Mouse (Mus musculus): ENCODE measurements around the gene Lgmn.

The Lgmn gene

DNA sequence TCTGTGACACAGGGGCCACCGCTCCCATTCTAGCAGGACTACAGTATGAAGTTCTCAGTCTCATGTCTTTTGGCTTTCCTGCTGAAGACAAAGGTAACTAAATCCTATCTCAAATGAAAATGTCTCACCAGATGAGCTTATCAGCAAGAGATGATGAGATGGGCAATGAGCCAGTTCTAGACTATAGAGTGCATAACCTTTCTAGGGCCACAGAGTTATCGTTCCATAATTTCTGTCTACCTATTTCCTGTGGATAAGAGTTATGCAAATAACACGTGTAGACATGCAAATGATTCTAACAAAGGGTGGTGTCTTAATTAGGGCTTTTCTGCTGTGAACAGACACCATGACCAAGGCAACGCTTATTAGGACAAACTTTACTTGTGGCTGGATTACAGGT is 5.5 kb downstream of the Lgmn start:
- WGBS: 79% methylated on average over 4 of the region's 4 CpGs

DNA sequence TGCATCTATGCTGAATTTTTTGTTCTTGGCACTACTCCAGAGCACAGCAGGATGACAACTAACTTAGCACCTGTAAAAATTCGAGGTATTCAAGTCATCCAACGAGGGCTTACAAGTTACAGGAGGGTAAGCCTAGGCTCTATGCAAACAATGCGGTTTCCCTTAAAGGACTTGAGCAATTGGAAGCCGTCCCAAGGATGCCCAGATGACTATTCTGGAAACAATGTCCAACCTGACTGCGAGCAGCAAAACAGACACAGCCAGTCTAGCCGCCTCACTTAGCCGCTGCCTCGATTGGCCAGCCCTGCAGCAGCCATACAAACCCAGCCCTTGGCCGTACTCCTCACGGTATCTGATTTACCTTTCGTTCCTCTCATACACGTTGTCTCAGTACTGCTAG is 7.4 kb downstream of the Lgmn start:
- 66% methylated on average over 12 of the region's 12 CpGs for WGBS

DNA sequence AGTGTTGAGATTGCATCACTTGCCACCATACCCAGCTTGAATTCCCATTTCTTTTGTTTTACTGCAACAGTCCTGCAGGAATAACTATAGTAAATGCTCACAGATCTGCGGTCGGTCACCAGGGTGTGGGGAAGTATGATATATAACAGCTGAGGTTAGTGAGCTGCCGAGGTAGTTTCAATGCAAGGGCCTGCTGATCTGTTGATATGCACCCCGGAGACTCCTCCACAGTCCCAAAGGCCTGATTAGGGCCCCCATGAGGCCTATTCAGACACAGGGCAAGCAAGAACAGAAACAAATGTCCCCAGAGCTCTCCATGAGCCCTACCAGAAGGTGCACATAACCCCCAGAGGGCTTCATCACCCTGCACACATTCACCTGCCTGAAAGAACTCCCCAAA is 9.4 kb downstream of the Lgmn start:
- WGBS: 89% methylated on average over 4 of the region's 4 CpGs

DNA sequence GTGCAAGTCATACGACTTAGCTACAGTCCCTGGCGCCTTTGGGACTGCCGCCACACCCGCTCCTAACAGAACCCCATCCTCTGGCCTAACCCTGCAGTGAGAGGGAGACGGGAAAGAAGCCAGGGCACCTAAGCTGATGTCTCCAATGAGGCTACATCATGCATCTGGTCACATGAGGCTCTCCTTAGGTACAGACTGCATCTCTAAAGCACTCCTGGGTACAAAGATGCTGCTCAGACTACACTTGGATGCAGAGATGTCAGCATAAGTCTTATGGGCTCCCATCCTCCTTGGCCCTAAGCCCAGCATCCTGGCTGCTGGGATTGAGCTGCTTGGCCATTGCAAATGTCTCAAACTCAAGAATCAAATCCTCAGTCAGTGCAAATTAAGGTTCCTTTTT is 10.0 kb downstream of the Lgmn start:
- 84% methylated on average over 5 of the region's 5 CpGs for WGBS

DNA sequence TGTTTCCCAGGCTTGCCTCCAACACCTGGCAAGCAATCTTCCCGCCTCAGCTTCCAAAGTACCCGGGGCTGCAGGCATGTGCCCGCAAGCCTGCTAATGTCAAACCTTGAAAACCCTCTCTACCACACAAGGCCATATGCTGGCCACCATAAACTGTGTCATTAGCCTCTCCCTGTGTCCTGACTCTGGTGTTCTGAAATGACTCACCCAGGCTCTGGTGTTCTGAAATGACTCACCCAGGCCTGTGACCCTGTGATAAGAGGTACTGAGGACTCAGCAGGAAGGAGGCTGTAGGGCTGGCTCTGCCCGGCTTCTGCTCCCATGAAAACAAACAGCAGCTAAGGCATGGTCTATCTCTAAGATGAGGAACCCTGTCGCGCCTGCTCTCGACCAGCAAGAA is 13.3 kb downstream of the Lgmn start:
- WGBS: 92% methylated on average over 7 of the region's 7 CpGs

DNA sequence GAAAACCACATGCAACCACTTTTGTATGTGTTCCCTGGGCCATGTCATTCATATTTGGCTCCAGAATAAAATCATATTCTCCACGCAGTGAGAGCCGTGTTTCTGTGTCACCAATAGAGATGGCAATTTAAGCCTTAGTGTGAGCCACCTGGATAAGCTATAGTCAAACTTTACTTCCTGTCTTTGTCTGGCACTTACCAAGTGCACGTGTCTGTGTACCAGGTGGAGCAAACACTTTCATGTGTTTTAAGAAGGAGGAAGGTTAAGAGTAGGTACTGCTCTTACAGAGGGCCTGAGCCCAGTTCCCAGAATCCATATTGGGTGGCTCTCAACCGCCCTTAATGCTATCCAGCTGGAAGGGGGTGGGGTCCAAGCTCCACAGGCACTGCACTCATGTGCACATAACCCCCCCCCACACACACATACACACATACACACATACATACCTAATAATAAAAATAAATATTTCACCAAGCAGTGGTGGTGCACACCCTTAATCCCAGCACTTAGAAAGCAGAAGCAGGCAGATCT is 14.5 kb downstream of the Lgmn start:
- 79% methylated on average over 4 of the region's 4 CpGs for WGBS

DNA sequence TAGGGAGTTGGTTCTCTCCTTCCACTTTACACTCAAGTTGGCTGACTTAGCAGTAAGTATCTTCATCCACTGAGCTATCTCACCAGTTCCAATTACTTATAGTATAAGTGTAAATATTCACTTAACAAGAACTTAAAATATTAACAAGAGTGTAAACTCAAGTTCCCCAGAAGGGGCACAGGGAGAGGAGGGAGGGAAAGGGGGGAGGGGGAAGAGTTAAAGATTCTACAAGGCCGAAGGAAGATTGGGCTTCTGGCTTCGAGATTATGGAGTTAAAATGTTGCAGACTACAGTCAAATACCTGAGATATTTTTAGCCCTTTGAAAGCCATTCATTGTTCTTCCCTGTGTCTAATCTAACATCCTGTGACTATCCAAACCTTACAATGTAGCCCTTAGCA is 15.2 kb downstream of the Lgmn start:
- 51% methylated on average over 2 of the region's 2 CpGs for WGBS

DNA sequence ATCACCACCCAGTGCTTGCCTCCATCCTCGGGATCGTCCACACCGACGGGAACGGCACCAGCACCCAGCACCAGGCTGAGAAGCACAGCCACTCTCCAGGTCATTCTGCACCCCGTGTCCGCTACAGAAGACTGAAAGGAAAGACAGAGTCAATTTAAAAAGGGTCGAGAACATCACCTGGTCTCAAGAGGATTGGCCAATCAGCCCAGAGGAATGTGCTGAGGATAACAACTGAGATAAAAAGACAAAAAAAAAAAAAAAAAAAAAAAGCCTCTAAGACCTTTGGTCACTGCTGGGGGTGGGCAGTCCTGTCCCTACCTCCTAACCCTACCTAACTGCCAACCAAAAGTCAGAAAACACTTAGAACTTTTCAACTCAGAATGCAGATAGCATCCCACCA is 16.0 kb downstream of the Lgmn start:
- WGBS: 96% methylated on average over 8 of the region's 8 CpGs

DNA sequence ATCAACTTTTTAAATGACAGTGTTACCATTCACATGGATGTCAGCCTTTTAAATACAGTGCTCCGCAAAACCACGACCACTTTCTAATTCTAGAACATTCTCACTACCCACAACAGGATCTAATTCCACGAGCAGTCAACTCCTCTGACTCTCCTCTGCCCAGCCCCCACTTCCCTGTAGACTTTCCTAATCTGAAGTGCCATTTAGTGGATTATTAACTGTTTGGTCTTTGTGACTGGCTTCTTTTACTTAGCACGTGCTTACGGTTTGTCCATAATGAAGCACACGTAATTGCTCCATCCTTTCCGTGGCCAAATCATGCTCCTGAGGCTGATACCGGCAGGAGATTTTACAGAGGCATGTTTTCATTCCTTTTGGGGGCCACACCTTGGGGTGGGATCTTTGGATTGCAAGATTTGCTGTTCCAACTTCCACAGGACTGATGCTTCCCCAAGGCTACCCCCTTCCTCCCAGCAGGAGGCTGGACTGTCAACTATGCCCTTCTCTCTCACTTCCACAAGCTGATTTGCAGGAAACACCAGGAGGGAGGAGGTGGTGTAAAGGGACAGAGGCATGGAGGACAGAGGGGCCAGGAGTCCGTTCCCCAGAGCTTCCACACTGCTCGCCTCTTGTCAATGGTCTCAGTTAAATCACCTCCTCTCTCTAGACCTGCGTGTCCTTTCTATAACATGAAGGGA is 16.8 kb downstream of the Lgmn start:
- 80% methylated on average over 11 of the region's 11 CpGs for WGBS

DNA sequence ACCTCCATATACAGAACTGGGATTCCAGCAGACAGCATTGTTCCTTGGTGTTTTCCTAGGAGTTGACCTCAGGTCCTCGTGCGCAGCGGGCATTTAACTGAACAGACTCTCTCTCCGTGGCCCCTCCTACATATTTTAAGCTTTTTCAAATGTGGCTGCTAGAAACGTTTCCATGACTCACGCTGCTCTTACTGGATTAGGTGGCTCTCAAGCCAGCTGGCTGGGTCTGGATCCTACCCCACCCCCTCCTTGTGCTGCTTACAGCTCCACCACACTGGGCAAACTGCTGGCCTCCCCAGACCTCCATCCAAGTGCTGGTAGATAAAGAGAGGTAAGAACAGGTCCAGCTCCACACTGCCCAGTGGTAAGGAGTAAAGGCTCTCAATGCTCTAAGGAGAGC is 17.5 kb downstream of the Lgmn start:
- 37% methylated on average over 6 of the region's 6 CpGs for WGBS

DNA sequence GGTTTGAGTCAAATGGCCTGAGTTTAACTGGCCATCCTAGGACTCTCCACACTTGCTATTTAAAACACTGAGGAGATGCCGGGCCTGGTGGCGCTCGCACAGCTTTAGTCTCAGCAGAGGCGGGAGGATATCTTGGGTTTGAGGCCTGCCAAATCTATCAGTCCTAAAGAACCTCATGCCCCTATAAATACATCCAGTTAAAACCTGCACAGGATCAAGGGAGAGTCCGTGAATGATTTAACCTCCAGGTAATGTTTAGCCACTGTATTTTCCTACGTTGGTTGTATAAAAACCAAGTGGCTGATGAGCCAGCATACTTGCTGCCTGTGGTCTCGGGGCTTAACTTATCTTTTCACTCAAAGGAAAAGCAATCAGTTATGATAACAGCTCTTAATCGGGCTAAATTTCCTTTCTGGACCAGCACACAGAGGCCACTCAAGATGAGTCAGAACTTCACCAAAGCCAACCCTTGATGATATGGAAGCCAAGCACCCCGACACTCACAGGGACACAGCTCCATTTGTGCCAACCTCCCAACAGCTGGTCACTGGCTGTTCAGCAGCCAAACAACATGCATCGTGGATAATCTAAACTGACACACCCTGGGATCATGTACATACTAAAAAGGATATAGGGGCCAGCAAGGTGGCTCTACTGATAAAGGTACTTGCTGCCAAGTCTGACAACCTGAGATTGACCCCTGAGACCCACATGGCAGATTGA is 19.3 kb downstream of the Lgmn start:
- WGBS: 59% methylated on average over 10 of the region's 10 CpGs

DNA sequence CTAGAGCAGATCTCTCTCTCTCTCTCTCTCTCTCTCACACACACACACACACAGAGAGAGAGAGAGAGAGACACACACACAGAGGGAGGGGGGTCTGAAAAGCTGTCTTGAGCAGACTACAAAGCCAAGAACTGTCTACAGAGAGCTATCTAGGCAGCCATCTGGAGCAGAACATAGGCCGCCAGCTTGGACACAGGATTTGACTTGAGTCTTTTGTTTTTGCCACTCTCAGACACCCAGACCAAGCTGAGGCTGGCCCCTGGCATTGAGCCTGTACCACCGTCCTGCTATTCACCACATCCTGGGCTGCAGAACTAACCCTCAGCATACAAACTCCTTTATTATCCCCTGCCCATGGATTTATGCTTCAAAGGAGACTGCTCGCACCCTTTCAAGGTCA is 20.1 kb downstream of the Lgmn start:
- WGBS: 35% methylated on average over 3 of the region's 3 CpGs

DNA sequence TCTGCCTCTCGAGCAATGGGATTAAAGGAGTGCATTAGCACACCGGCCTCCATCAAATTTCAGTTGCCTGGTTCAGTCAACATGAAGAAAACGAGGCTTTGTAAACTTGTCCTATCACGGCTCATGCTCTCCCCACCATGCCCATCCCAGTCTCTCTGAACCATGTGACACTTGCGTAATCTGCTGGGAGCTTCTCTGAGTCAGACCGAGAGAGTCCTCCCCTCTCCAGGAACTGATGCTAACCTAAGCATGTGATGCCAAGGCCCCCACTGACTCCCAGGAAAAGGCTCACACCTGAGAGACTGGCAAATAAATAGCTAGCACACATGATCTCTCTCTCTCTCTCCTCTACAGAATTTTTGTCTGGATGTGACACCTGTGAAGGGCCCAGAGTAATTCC is 21.9 kb downstream of the Lgmn start:
- 75% methylated on average over 6 of the region's 6 CpGs for WGBS

DNA sequence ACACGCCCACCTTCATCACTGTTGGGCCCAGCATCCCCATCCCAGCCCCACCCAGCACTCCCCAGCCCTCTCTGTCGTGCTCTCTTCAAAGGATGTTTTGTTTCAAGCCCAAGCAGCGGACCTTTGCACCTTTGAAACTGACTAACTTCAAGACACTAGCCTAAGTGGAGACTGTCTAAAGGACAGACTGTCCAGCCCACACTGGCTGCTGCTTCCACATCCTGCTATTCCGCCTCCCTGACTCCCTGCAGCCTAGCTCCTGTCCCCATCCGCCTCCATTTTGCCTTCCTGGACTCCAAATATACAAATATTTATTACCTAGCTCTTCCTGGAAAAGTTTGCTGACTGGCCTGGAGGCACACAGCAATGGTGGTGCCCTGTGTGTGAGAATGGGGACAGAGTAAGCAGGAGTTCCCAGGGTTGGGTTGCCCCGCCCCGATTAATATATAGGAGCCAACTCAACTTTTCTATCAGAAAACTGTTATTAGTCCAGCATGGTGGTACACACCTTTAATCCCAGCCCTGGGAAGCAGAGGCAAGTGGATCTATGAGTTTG is 22.6 kb downstream of the Lgmn start:
- 69% methylated on average over 7 of the region's 7 CpGs for WGBS

DNA sequence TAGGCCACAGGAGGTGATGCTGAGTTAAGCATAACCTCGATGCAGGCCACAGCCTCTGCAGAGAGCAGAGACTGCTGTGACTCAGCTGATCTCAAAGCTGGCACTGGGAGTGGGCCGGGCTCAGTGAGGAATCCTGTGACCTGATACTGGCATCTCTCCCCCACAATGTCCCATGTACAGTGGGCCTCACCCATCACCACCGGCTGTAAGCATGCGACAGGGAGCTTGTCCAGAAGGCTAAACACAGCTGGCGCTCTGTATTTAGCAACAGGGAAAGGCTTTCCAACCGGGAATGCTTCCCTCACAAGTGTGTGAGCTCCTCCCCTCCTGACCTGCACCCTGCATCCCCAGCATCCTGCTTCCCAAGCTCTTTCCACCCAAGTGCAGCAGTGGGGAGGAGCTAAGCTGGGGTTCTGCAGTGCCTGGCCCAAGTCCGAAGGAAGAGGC is 23.2 kb downstream of the Lgmn start:
- 15% methylated on average over 7 of the region's 7 CpGs for WGBS

DNA sequence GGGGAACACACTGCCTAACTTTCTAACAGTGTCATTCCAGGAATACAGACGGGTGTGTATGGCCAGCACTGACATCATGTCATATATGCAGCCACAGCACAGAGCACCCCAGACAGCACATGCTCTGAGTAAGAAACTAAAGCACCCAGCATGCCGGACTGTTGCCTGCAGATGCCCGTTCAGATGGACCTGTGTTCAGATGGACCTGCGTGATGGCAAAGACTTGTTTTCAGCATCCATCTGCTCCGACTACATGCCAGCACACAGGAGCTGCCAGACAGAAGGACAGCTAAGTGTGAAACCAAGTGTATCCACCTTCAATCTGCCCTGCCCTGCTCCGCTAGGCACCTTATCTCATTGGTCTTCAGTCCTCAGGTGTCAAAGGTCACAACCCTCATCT is 24.9 kb downstream of the Lgmn start:
- 76% methylated on average over 6 of the region's 6 CpGs for WGBS

DNA sequence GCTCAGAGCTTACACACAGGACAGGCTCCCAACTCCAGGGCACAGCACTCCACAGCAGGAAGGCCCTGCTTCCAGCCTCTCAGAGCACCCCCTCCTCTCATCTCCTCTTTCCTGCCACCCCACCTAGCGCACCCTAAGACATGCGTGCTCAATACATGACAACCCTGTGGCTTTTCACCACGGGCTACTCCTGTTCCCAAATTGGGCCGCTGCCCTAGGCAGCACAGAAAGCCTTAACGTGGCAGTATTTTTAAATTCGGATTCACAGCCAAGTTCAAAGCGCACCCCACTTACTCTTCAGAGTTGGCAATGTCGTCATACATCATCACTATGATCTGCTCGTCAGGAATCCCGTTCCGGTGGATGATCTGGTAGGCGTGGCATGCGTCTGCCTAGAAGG is 26.4 kb downstream of the Lgmn start:
- WGBS: 70% methylated on average over 13 of the region's 13 CpGs

DNA sequence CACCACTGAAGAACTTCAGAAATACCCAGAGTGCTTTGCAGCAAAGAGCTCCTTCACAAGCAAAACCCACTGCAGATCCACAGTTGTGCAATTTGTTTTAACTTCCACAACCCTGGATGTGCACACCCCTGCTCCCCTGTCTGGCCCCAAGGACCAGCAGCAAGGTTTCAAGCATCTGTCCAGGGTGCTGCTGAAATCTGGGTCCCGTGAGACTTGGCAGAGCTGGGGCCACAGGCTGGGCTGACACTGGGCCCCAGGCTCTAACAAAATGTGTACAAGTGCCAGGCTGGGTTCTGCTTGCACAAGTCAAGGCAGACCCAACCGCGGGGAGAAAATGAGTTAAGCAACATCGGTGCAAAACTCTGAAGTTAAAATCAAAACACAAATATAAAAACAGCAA is 41.0 kb downstream of the Lgmn start:
- 78% methylated on average over 4 of the region's 4 CpGs for WGBS

DNA sequence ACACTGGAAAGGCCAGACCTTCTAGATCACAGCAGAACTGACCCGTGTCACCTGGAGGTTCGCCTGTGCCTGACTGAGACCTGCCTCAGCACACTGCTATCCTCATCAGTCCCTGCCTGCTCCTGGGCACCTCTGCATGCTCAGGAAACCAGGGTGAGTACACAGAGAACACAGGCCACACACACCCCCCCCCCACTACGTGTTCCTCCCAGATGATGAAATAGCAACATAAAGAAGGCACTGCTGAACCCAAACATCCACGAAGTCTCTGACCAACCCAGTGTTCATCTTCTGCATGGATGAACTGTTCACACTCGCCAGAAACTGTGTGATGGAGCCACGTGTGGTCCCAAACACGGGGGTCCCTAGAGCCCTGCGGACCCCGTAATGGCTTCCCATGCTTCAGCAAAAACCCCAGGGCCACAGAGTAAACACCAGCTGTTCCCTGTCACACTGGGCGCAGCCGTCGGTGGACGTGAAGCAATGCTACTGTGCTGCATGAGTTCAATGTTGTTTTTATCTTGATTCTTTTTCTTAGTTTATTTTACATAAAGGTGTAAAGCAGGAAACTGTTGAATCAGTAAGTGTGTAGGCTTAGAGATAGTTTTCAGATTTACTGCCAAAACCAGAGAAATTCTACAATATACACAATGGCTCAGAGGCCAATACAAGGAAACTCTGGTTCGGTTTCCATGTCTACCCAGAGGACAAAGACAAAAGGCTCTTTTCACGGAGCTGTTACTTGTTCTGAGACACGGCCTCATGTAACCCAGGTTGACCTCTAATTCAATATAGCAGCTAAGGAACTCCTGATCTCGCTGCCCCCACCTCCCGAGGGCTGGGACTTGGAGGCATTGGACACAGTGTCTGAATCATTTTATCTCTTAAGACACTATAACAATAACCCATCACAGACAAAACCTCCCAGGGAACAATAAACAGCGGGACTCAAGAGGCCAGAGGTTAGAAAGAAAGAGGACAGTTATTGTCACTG is 43.3 kb downstream of the Lgmn start:
- WGBS: 49% methylated on average over 19 of the region's 19 CpGs

DNA sequence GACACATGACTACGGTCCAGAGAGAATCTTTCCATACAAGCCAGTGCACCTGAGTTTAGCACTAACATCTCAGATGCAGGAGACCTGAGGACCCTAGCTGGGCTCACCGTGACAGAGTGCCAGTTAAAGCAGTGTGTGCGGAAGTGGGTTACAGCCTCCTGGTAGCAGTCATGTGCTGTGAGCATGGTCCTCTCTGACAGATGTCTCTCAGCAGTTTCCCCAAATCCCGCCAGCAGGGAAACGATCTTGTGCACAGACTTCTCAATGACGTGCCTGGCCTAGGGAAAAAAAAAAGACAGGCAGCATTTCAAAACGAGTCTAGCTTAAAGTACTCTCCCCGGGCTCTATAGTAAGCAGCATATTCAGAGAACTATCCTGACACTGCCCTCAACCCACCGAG is 44.1 kb downstream of the Lgmn start:
- WGBS: 62% methylated on average over 9 of the region's 9 CpGs

DNA sequence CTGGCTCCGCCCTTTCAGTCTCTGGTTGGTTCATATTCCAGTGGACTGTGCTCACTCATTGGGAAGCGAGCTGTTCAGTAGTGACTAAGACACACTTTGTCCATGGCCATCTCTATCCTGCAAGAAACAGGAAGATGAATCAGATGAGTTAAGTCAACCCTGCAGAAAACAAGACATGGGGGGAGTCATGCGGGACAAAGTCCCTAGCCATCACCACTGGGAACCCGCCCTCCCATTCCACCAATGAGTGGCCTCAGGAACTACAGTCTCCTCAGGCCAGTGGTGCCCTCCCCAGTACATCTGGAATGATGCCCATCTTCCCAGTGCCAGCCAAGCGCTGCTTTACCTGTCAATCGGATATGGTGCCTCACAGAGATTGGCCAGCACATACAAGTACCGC is 45.1 kb downstream of the Lgmn start:
- 90% methylated on average over 7 of the region's 7 CpGs for WGBS

DNA sequence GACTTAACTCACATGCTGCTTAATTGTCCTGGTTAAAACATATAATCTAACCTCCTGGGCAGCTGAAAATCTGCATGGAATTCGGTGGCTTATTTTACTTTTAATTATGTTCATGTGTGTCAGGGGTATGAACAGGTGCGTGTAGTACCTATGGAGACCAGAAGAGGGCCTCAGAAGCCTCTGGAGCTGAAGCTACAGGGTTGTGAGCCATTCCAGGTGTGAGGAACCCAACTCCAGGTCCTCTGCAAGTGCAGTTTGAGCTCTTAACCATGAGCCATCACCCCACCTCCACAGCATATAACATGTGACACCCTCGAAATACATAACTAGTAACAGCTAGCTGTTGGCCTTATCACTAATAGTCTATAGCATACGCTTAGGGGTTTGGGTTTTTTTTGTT is 47.6 kb downstream of the Lgmn start:
- WGBS: 76% methylated on average over 4 of the region's 4 CpGs

All from cerebral cortex, adult 2 months (tissue).